Mouse (Mus musculus) heart, postnatal 0 days (tissue): ENCODE measurements at regions not wholly inside any gene's neighbourhood (a gene's known extent, or its start where the extent isn't known, plus 50 kb on each side); places are given as distances from the start of the nearest gene placed in this dataset.
A peak's percentile ranks its signal among the peaks of the same experiment; 100 is the strongest.
"Not testable (repeated sequence)": the region's sequence is repeated elsewhere in the genome, so short reads cannot be mapped to it uniquely, and the experiment has no call there.

Experiments used
- ATAC-seq: fragments of 200-750 bp; cut with Nextera tagmentation; 2 replicates; pipeline ENCODE4 v1.8.0; 2017; ENCODE audit warnings: low read depth, moderate number of reproducible peaks, moderate library complexity; ENCODE audit not compliant: insufficient read depth
- DNase-seq: peaks from one replicate; pipeline ENCODE4 v3.0.0-alpha.2; 2016; ENCODE audit warnings: low spot score
- H3K27ac ChIP-seq: fragments of 300-500 bp; sonication (generic); 2 replicates; pipeline ENCODE4 v1.5.1; 2014; ENCODE audit warnings: low read depth, mild to moderate bottlenecking
- H3K27me3 ChIP-seq: fragments of 300-500 bp; sonication (generic); 2 replicates; pipeline ENCODE4 v1.6.1; 2014; ENCODE audit warnings: low read length, mixed read lengths; ENCODE audit not compliant: control insufficient read depth, insufficient read depth
- H3K36me3 ChIP-seq: fragments of 300-500 bp; sonication (generic); replicated peaks from 2 replicates; pipeline ENCODE4 v1.6.1; 2014; ENCODE audit warnings: low read length, mixed read lengths; ENCODE audit not compliant: control insufficient read depth, insufficient read depth
- H3K4me1 ChIP-seq: fragments of 300-500 bp; sonication (generic); 2 replicates; pipeline ENCODE4 v1.6.1; 2014; ENCODE audit warnings: antibody characterized with exemption; ENCODE audit not compliant: control insufficient read depth, insufficient read depth
- H3K4me2 ChIP-seq: fragments of 300-500 bp; sonication (generic); 2 replicates; pipeline ENCODE4 v1.6.1; 2014; ENCODE audit warnings: low read depth, mild to moderate bottlenecking, low read length, moderate library complexity
- H3K4me3 ChIP-seq: fragments of 300-500 bp; sonication (generic); 2 replicates; pipeline ENCODE4 v1.5.1; 2014; ENCODE audit warnings: low read depth, low read length
- H3K9ac ChIP-seq: fragments of 300-500 bp; sonication (generic); replicated peaks from 2 replicates; pipeline ENCODE4 v1.6.1; 2014; ENCODE audit warnings: low read depth, low read length, mixed read lengths
- H3K9me3 ChIP-seq: fragments of 300-500 bp; sonication (generic); replicated peaks from 2 replicates; pipeline ENCODE4 v1.6.1; 2016; ENCODE audit warnings: low read length; ENCODE audit not compliant: control insufficient read depth
- CTCF ChIP-seq: IDR thresholded peaks from 2 replicates; pipeline ENCODE4 v1.5.1; 2016; ENCODE audit warnings: antibody characterized with exemption, control low read depth, low read depth
- EP300 ChIP-seq: IDR thresholded peaks from 2 replicates; pipeline ENCODE4 v1.6.1; 2016; ENCODE audit warnings: antibody characterized with exemption, low read depth
- WGBS: fragments of 180-500 bp; shearing (Covaris S2); extraction: QIAGEN DNeasy Blood & Tissue Kit; methylation state at CpG from one replicate; pipeline ENCODE4 v1.1.7; 2014; 5-methylcytosine and 5-hydroxymethylcytosine counted together

GRCm38 (mm10) chr6:101964941-101965340 is 587.2 kb upstream of the Pdzrn3 start:
- ATAC-seq (no peak), DNase-seq (no peak)
- Histone ChIP-seq H3K27me3 (no peaks in the 10 kb centered on the region), H3K4me3 (no peak overlapping the region), H3K4me1 (no peaks in the 10 kb centered on the region), H3K36me3 (no peaks in the 10 kb centered on the region), H3K9me3 (no peaks in the 10 kb centered on the region), H3K27ac (no peak overlapping the region), H3K4me2 (no peak overlapping the region), H3K9ac (no peak overlapping the region)
- 87% methylated on average over 2 of the region's 2 CpGs for WGBS
- TF ChIP-seq EP300 = no peak
- no peak for TF ChIP-seq CTCF

DNA sequence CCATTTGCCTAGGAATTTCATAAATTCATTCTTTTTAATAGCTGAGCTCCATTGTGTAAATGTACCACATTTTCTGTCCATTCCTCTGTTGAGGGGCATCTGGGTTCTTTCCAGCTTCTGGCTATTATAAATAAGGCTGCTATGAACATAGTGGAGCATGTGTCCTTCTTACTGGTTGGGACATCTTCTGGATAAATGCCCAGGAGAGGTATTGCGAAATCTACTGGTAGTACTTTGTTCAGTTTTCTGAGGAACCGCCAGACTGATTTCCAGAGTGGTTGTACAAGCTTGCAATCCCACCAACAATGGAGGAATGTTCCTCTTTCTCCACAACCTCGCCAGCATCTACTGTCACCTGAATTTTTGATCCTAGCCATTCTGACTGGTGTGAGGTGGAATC is 583.8 kb upstream of the Pdzrn3 start:
- not testable (repeated sequence) for H3K27me3 ChIP-seq, H3K27ac ChIP-seq, DNase-seq, H3K4me2 ChIP-seq, ATAC-seq, H3K4me3 ChIP-seq, H3K9me3 ChIP-seq, H3K4me1 ChIP-seq, H3K36me3 ChIP-seq, H3K9ac ChIP-seq
- WGBS = 76% methylated on average over 3 of the region's 3 CpGs

DNA sequence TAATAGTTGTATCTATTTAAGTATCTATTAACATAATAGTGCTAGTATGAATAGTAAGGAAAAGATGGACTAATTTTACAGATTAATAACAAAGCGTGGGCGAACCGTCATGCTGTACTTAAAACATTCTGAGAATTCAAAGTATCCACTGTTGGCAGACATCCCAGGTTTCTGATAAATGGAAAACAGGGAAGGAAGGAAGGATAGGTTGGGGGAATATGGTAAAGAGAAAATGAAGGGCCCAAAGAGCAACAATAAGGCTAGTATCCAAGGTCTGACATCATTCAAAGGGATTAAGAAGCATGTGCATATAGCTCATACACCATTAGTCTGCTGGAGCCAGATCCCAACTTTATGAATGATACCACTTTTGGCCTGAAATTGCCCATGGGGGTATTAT is 572.0 kb upstream of the Pdzrn3 start:
- ATAC-seq = no peak; the same call in 1 of the 2 replicates
- peak; percentile 52 for DNase-seq
- Histone ChIP-seq H3K4me2 (no peak overlapping the region), H3K27ac (no peak overlapping the region), H3K27me3 (no peaks in the 10 kb centered on the region), H3K36me3 (no peaks in the 10 kb centered on the region), H3K4me3 (no peak overlapping the region), H3K4me1 (peaks cover 11% of the 10 kb centered on the region; the same call in 1 of the 2 replicates), H3K9me3 (no peaks in the 10 kb centered on the region), H3K9ac (no peak overlapping the region)
- TF ChIP-seq CTCF (no peak), EP300 (no peak)
- 9% methylated on average over 3 of the region's 3 CpGs for WGBS

DNA sequence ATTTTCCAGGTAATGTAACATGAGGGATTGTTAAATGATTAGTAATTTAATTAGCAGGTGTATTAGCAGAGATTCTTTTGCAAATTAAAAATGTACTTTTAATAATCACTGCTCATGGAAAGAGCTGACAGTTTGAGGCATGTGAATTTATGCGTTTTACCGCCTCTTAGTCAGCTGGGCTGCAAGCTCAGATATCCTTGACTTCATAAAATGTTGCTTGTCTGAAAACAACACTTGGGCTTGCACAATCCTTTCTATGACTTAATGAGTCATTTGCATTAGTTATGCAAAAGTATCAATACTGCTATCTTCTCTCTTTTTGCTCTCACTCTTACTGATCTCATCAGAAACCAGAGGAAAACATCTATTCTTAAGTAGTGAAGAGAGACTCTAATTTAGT is 571.3 kb upstream of the Pdzrn3 start:
- no peak for TF ChIP-seq CTCF
- TF ChIP-seq EP300 = no peak
- H3K9ac ChIP-seq = no peak overlapping the region
- ATAC-seq (no peak), DNase-seq (no peak)
- H3K36me3 ChIP-seq = no peaks in the 10 kb centered on the region
- no peak overlapping the region for H3K4me2 ChIP-seq
- no peaks in the 10 kb centered on the region for H3K9me3 ChIP-seq
- H3K27me3 ChIP-seq = no peaks in the 10 kb centered on the region
- H3K4me3 ChIP-seq = no peak overlapping the region
- H3K27ac ChIP-seq = no peak overlapping the region
- H3K4me1 ChIP-seq = peaks cover 11% of the 10 kb centered on the region; the same call in 1 of the 2 replicates
- 77% methylated on average over 2 of the region's 2 CpGs for WGBS

GRCm38 (mm10) chr6:101940266-101940866 is 562.7 kb upstream of the Pdzrn3 start:
- TF ChIP-seq EP300 (no peak), CTCF (no peak)
- Histone ChIP-seq H3K27ac (no peak overlapping the region), H3K4me2 (no peak overlapping the region), H3K36me3 (no peaks in the 10 kb centered on the region), H3K9me3 (no peaks in the 10 kb centered on the region), H3K27me3 (no peaks in the 10 kb centered on the region), H3K9ac (no peak overlapping the region), H3K4me1 (no peaks in the 10 kb centered on the region), H3K4me3 (no peak overlapping the region)
- 77% methylated on average over 3 of the region's 3 CpGs for WGBS
- no peak for ATAC-seq
- no peak for DNase-seq

DNA sequence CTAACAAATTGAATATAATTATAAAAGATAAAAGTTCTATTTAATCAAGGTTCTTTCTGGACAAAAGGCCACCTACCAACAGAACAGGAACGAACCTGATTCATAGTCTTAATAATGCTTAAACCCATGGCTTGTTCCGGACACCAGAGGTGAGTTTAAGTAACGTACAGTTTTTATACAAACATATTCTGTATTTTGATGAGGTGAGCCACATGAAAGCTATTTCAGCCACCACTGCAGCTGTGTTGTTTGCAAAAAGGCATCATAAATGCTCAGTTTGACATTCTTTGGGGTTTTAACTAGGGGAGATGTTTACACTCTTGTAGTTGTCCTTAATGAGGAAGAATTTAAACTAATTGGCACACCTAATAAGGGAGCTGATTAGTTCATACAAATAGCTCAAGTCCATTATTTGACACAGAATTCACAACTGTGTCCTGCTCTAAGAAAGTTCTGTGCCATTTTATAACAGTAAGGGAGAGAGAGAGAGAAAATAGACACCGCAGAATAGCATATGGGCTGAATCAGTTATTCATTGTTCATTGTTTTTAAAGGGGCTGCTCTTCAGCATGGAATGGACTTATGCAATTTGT is 560.8 kb upstream of the Pdzrn3 start:
- 86% methylated on average over 4 of the region's 4 CpGs for WGBS

More for the DNA sequence above, 560.8 kb upstream of the Pdzrn3 start:
- H3K4me1 ChIP-seq = no peaks in the 10 kb centered on the region
- no peak for ATAC-seq
- H3K27ac ChIP-seq = no peak overlapping the region
- H3K9ac ChIP-seq = no peak overlapping the region
- no peak for DNase-seq
- no peak overlapping the region for H3K4me2 ChIP-seq
- H3K9me3 ChIP-seq = no peaks in the 10 kb centered on the region
- H3K27me3 ChIP-seq = no peaks in the 10 kb centered on the region
- H3K4me3 ChIP-seq = no peak overlapping the region
- H3K36me3 ChIP-seq = no peaks in the 10 kb centered on the region
- no peak for TF ChIP-seq CTCF
